Mouse (Mus musculus) urinary bladder, postnatal 25 days (tissue): ENCODE results near the gene Crat.

Experiments used
- DNase-seq: peaks from one replicate; pipeline ENCODE4 v3.0.0; 2022; ENCODE audit warnings: low spot score

The Crat gene

DNA sequence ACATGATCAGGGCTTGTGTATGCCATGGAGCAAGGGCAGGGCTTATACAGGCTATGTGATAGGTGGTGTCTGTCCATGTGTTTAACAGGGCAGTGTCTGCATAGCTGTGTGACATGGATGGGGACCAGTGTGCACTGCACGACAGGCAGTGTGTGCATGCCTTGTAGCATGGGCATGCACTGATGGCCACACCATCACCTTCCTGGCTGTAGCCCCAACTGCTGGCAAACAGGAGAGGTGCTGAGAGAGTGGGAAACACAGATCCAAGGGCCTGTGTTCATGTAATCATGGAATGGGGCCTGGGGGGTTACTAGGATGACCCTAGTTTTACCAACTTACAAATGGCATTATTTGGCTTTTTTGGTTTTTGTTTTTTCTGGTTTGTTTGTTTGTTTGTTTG lies 11.7 kb downstream of the Crat start:
- no peak for DNase-seq

DNA sequence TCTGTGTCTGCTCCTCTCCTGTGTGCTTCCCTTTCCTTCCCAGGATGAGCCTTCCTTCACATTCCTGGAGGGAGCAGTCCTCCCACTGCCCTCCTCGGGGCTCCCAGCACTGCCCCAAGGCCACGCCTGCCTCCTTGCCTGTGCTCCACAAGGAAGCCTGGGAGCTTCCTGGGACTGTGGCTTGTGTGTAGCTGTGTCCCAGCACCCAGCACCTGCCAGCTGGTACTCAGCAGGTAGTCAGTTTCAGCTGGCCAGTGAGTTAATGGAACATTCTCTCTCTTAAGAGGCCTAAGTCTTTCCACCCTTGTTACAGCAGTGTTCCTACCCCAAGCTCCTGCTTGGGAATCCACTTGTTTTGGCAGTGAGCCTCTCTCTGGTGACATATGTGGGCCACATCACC lies 12.8 kb downstream of the Crat start:
- no peak for DNase-seq

DNA sequence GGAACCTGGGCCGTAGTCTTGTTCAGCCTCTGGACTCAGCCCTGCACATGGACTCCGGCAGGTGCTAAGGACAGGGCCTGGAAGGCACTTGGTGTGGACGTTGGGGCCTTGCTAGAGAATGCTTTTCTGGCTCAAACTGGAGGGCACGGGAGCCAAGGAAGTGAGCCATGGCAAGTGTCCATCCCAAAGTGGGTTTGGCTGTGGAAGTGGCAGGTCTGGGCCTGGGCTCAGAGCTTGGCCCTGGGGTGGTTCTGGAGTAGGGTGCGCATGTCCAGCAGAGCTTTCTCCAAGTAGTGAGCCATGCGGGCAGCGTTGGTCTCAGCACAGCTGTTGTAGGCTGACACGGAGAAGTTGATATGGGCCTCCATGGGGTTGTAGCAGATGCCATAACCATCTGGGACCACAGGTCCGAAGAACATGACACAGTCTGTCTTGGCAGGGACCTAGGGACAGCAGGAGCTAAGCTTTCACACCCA lies 13.2 kb downstream of the Crat start:
- no peak for DNase-seq

DNA sequence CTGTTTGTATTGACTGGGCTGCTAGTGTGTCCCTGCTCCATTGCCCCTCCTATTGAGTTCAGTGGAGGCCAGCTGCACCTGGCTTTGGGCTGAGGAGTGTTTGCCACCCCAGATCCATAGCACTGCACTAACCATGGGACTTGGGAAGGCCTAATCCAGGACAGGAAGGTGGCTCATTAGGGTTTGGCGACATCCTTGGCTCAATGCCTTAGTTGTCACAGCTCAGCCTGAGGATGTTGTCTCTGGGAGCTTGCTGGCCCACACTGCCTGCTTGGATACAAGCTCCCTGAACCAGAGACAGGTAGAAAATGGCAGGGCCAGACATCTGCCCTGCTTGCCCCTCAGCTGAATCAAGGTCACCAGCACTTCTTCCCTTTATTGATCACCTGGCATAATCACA lies 14.0 kb downstream of the Crat start:
- no peak for DNase-seq

DNA sequence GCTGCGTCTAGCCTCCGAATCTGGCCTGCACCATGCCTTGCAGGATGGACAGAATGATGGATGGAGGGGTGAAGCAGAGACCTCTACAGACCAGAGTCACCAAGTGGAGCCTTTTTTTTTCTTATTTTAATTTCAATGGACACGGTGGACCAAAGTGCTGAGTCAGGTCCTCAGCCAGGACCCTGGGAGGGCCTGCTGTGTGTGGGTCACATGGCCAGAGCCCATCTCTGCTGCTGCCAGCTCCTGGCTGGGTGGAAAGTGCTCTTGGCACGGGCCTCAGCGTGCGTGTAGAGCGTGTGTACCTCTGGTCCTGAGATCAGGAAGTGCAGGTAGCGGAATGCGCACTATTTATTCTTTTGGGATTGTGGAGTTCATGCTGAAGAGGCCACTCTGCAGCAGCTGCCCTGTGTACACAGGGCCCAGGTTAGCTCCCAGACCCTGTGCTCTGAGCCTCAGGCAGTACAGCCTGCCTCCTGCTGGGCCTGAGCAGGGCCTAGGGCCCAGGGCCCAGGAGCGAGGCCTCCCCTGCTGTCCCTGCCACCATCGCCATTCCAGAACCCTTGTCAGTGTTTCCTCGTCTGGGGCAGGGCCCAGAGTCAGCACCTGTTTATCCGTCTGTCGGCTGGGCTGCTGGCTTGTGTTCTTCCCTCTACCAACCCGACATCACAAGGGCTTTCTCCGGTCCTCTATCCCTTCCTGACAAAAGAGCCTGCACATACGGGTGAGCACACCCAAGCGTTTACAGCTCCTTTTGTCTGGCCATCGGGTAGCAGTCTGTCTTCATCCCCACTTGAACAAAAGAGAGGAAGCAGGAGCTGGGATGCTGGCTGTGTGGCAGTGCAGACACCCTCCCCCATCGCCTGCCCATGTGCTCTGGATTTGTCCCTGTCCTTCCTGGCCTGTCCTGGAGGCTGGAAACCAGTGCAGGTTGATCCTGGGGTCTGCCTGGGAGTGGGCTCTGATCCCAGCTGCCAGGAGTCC lies 16.1 kb downstream of the Crat start:
- DNase-seq, result no peak

DNA sequence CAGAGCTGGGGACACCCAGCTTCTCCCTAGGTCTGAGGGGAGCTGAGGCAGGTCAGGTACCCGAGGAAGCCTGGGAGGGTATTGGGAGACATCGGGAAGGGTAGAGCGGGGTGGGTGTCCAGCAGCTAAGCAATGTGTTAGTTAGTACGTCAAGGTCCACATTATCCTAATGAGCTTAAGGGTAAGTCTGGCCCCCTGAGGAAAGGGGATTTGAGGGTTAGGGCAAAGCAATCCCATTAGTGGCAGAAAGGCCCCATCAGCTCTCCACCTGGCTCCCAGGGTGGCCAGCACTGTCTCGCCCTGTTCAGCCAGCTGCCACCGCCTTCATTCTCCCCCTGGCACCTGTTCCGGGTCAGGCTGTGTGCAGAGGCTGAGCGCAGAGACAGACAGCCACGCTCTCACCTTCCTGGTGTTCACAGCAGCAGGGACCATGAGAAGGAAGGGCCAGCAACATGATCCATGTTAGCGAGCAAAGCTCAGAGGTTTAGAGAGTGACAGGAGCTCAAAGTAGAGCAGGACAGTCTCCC lies 17.6 kb downstream of the Crat start:
- DNase-seq, result no peak

DNA sequence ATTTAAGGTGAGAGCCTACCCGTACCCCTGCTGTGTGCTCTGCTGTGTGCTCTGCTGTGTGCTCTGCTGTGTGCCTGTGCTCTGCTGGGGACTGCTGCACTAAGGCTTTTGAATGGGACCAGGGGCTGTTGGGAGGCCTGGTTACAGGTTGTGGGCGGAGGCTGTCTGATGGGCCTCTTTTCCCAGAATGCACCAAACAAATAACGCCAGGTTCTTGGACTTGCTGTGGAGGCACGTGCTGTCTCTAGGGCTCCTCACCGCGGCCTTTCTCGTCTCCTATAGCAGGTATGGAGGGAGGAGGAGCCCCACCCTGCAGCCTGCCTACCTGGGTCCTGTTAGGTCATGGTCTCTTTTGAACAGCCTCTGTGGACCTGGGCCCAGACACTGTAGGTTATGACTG lies 19.4 kb downstream of the Crat start:
- DNase-seq, result no peak

DNA sequence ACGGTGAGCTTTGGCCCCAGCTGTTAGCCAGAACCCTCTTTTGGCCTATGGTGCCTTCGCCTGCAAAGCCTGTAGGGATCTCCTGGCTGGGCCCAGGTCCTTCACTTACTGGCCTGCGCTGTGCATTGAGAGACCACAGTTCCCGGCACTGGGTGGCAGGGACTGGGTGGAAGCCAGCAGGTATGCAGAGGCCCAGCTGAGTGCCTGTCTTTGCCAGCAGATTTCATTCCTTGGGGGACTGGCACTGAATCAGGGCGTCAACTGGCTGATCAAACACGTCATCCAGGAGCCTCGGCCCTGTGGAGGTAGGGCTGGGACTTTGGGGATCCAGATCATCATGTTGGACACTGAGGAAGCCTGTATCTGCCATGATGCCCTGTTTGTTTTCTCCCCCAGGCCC lies 19.9 kb downstream of the Crat start:
- no peak for DNase-seq

DNA sequence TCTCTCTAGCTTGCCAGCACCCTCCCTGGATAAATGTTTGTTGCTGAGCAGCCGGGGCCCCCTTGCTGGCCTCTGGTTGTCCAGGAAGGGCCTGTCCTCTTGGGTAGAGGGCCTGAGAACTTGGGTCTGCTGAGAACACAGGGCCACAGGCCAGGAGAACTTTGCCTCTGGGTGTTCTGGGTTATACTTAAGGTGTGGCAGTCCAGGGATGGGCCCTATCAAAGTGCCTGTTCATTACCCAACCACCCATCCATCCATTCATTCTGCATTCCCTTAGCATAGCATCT lies 22.3 kb downstream of the Crat start:
- no peak for DNase-seq

DNA sequence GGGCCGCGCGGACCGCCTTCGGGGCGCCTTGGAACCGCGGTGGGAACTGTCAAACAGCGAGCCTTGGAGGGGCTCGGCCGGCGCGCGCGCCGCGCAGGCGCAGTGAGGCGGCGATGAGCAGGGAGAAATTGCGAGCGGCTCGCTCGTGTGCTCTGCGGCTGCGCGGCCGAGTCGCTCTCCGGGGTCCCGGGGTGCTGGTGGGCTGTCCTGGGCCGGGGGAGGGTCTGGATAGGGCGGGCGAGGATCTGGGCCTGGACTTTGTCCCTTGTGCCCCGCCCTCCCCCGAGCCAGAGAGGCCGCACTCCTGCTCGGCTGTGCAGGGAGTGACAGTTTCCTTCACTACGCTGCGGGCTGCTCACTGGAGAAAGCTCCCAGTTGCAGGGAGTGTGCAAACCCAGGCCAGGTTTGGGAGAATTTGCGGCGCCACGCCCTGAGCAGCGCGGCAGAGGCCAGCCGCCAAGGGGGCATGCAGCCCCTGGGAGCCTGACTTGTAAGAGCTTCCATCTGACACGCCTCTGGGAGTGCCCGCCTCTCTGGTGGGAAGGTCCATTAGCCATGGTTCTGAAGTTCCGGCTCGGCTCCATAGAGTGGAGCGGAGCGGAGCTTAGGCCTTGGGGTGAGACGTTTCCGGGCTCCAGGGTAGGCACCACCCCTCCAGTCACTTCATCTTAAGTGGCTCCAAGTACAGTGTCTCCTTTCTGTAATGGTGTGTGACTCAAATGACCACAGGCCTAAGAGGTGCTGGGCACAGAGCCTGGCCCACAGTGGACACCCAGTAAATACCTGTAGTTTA lies 22.8 kb downstream of the Crat start:
- peak; percentile 56 for DNase-seq

DNA sequence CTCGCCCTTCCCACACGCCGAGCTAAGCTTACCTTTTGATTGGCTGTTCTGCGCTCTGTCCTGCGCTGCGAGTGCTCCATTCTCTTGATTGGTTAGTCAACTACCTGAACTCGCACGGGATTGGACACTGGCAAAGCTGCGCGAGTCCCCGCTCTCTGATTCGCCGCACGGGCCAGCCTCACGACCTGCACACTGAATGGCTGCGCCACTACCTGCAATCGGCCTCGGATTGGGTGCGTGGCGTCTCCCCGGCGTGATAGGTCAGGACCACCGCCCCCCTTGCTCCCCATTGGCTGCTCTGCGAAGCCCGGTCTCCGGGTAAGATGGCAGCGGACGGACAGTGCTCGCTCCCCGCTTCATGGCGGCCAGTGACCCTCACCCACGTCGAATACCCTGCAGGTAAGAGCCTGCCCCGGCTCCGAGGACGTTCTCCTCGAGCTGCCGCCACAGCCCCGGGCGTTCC lies 23.5 kb downstream of the Crat start, which contains the start of gene Dolpp1:
Gene Dolpp1 (plus strand): TSS at position 141 of the 463 bp plus-strand sequence.
- DNase-seq, result peak; percentile 88

DNA sequence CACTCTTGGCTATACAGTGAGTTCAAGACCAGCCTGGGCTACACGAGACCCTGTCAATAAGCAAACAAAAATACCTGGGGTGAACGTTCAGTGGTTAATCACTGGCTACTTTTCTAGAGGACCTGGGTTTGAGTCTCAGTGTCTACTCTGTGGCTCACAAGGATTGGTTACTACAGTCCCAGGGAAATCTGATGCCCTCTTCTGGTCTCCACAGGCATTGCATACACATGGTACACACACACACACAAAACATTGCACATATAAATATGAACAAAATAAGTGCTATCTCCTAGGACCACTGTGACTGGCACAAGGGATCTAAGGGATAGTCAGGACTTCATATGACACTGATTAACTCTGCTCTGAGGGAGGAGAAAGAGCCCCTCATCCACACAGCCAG lies 26.6 kb downstream of the Crat start:
- no peak for DNase-seq

DNA sequence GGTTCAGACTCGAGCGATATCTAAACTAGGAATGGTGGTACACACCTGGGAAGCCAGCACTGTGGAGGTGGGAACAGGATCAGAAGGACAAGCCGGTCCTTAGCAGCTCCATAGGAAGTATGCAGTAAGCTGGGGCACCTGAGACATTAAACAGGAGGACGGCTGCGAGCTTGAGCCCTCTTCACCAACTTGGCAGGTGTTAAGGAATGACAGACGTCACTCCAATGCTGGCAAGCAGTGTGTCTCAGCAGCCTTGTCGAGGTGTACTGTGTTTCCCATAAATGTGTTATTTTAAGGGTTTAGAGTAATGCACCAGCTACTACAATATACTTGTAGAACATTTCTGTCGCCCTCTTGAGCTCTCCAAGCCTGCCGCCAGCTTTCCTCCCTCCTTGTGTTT lies 28.7 kb downstream of the Crat start:
- DNase-seq, result no peak

DNA sequence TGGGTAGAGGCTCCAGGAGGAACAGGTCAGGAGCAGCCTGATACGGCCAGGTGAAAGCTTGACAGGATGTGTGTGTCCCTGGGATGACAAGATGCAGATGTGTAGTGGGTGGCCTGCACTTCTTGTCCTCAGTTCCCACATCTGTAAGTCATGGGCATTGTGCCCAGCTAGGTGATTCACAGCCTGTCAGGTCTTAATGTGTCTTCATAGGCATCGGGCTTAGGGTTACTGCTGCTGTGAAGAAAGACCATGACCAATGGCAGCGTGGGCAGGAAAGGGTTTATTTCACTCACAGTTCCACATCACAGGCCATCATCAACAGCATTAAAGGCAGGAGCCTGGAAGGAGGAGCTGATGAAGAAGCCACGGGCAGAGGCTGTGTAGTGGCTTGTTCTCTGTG lies 30.0 kb downstream of the Crat start:
- DNase-seq, result no peak

DNA sequence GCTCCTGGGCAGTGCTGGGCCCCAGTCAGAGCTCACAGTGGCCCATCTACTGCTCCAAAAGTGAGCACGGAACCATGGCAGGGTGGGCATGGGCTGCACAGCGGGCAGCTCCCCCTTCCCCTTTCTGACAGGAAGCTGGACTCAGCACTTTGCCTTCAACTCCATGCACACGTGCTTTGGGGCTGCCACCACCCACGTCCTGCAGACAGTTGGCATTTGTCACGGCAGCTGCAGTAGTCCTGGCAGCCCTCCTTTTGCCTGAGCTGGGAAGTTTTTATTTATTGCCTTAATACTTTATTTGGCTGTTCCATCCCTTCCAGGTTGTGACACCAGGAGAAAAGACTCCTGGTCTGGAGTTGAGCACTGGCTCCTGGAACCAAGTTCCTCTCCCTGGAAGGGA lies 30.8 kb downstream of the Crat start:
- no peak for DNase-seq

DNA sequence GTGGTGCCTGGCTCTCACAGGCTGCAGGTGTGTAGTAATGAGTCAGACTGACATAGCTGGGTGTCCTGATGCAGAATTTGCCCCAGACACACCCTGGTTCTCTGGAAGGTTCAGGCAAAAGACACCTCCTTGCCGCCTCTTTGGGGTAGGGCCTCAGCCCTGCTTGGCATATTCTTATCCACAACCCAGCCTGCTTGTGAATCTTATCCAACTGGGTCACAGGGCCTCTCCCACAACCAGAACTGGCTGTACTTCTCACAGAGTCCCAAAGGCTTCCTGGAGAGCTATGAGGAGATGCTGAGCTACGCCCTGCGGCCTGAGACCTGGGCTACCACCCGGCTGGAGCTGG lies 34.3 kb downstream of the Crat start:
- no peak for DNase-seq

DNA sequence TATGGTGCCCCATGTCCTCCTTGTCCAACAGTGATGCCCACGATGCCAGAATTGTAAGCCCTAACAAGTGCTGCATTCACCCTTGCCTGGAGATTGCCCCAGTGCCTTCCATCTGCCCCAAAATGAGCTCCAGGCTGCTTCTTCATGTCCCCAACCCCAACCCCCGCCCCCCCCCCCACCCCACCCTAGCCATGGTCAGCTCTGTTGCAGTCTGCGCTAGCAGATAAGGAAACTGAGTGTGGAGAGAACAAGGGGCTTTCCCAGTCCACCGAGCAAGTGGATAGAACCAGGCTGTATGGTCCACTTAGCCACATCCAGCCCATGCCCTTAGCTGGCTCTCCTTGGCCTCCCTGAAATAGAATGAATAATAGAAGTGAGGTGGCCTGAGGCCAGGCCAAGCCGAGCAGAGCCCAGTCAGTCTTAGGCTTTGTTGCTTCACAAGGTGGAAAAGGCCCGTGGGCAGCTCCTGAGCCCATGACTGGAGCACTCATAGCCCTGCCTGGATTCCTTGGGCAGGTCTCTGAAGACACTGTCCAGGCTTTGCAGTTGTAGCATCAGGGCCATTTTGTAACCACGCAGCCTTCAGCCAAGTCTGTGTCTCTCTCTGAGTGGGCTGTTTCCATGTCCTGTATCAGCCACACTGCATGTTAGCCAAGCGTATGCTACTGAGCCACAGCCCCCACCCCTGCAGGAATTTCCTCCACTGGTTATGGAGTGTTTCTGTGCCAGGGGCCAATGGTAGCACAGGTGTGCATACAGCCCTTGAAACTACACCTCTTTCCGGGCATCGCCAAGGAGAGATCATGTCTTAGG lies 34.8 kb downstream of the Crat start:
- DNase-seq, result no peak

DNA sequence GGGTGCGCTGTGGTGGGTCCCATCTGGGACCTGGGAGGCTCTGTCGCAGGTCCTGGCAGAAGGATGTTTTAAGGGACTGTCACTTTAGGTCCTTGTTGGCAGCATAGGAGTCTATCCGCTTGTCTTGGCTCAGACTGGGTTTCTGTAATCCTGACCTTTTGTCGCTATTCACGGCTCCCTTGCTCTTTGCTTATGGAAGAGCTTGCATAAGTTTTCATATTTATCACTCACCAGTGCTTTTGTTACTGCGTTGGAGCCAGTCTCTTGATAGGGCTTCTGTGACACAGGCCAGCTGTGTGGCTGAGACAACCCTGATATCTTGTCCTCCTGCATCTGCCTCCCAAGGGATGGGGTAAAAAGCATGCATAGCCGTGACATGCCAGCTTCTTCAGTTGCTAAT lies 36.3 kb downstream of the Crat start:
- no peak for DNase-seq

DNA sequence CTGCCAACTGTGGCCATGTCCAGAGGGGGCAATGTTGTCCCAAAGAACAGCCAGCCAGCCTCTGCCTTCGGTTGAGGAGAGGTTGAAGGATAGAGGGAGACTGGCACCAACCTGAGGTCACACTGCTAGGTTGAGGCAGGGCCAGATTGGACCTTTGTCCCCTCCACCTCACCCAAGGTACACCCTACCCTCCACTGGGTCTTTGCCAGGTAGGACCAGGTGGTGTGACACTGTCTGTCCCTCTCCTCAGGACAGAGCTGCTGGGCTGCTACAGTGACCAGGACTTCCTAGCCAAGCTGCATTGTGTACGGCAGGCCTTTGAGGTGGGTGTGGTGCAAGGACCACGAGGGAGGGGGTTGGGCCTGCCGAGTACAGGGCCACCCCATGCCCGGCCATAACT lies 37.9 kb downstream of the Crat start:
- no peak for DNase-seq

DNA sequence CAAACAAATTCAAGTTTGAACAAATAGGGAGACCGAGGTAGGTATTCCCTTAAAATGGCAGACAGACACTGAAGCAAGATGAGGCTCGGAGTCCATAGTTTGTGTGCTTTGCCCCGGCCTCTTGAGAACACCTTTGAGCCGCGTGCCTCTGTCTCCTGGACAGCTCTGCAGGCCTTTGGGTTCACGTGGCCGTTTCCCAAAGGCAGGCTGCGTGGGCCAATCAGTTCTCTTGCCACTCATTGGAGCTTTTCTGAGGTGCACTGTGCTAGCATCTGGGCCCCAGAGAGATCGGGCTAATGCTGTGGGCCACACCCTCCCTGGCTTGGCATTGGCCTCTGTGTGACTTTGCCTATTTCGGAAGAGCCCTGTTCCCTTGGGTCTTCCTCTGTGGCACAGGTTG lies 39.7 kb downstream of the Crat start:
- DNase-seq, result no peak

DNA sequence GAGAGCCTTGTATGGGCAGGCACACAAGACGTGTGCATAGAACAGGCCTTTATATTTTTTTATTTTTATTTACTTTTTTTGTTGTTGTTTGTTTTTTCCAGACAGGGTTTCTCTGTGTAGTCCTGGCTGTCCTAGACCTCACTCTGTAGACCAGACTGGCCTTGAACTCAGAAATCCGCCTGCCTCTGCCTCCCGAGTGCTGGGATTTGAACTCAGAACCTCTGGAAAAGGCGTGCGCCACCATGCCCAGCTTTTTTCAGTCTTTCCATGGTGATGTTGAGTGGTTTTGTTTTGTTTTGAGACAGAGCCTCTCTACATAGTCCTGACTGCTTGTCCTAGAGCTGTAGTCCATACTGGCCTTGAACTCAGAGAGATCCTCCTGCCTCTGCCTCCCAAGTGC lies 42.9 kb downstream of the Crat start:
- DNase-seq, result no peak

DNA sequence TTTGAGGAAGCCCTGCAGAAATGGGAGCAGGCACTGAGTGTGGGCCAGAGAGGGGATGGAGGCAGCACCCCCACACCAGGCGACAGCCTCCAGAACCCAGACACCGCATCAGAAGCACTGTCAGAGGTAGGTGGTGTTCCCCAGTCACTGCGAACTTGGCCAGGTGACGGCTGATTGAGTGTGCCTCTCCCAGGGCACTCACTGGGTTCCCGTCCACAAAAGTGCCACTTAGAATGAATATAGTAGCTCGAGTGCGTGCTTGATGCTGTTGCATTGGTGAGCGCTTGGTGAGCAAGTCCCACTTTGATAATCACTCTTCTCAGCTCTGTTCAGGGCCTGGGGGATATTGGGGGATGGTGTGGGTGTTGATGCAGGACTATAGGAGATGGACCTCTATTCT lies 44.1 kb downstream of the Crat start:
- DNase-seq, result no peak
